Mouse (Mus musculus) liver, embryonic 11.5 days (tissue): ENCODE data around the gene Abca4. TPM values are rescaled to one million over a fixed set of nuclear protein-coding genes. Genes with fewer than 3 reads are reported as not detected.

Experiments
- ATAC-seq: fragments of 200-750 bp; cut with Nextera tagmentation; replicated peaks from 2 replicates; pipeline ENCODE4 v1.8.0; 2017; ENCODE audit warnings: moderate number of reproducible peaks, mild to moderate bottlenecking, moderate TSS enrichment, moderate library complexity; ENCODE audit not compliant: low FRiP score
- DNase-seq: peaks from one replicate; pipeline ENCODE4 v3.0.0-alpha.2; 2017; ENCODE audit warnings: low spot score
- H3K27ac ChIP-seq: fragments of 300-500 bp; sonication (generic); 2 replicates; pipeline ENCODE4 v1.5.1; 2014; ENCODE audit warnings: mild to moderate bottlenecking, low read depth, low read length, control low read depth
- H3K27me3 ChIP-seq: fragments of 300-500 bp; sonication (generic); replicated peaks from 2 replicates; pipeline ENCODE4 v1.6.1; 2014; ENCODE audit warnings: low read length, mixed read lengths; ENCODE audit not compliant: control insufficient read depth, insufficient read depth
- H3K36me3 ChIP-seq: fragments of 300-500 bp; sonication (generic); 2 replicates; pipeline ENCODE4 v1.6.1; 2014; ENCODE audit warnings: mild to moderate bottlenecking, low read length, moderate library complexity, mixed read lengths; ENCODE audit not compliant: control insufficient read depth, insufficient read depth
- H3K4me1 ChIP-seq: fragments of 300-500 bp; sonication (generic); replicated peaks from 2 replicates; pipeline ENCODE4 v1.6.1; 2014; ENCODE audit warnings: low read length, mixed read lengths; ENCODE audit not compliant: control insufficient read depth, insufficient read depth
- H3K4me2 ChIP-seq: fragments of 300-500 bp; sonication (generic); 2 replicates; pipeline ENCODE4 v1.6.1; 2014; ENCODE audit warnings: mild to moderate bottlenecking, control low read depth, moderate library complexity
- H3K4me3 ChIP-seq: fragments of 300-500 bp; sonication (generic); 2 replicates; pipeline ENCODE4 v1.5.1; 2014; ENCODE audit warnings: low read depth, low read length, control low read depth
- H3K9ac ChIP-seq: fragments of 300-500 bp; sonication (generic); 2 replicates; pipeline ENCODE4 v1.6.1; 2014; ENCODE audit warnings: low read depth, low read length, control low read depth
- H3K9me3 ChIP-seq: fragments of 300-500 bp; sonication (generic); 2 replicates; pipeline ENCODE4 v1.6.1; 2016; ENCODE audit warnings: low read length, inconsistent platforms, mixed read lengths; ENCODE audit not compliant: control insufficient read depth
- WGBS: fragments of 180-500 bp; shearing (Covaris S2); extraction: QIAGEN DNeasy Blood & Tissue Kit; methylation state at CpG from one replicate; pipeline ENCODE4 v1.1.7; 2014; 5-methylcytosine and 5-hydroxymethylcytosine counted together
- polyA plus RNA-seq: library from polyadenylated mRNA; unstranded; fragments of >200 nt; fragmentation: Nextera tagmentation; extraction: Ambion mirVana; gene quantifications from 2 replicates; pipeline ENCODE4 v1.2.1, GENCODE M21; 2014

Abca4 gene
- polyA plus RNA-seq, 1 experiment from 2014 or later, result 3.2 TPM

GRCm38 (mm10) chr3:122111141-122111981 is 67.1 kb downstream of the Abca4 start:
- H3K4me2 ChIP-seq, result peak overlapping the region; percentile 50
- peak overlapping the region; percentile 2; the same call in 1 of the 2 replicates for H3K9ac ChIP-seq
- WGBS, result 31% methylated on average over 9 of the region's 9 CpGs
- no peak overlapping the region for H3K4me3 ChIP-seq
- H3K27me3 ChIP-seq, result no peaks in the 10 kb centered on the region
- H3K9me3 ChIP-seq, result no peaks in the 10 kb centered on the region
- H3K27ac ChIP-seq, result peak overlapping the region; percentile 77
- ATAC-seq (peak; percentile 91), DNase-seq (no peak)
- peaks cover 39% of the 10 kb centered on the region for H3K4me1 ChIP-seq
- H3K36me3 ChIP-seq, result no peaks in the 10 kb centered on the region

DNA sequence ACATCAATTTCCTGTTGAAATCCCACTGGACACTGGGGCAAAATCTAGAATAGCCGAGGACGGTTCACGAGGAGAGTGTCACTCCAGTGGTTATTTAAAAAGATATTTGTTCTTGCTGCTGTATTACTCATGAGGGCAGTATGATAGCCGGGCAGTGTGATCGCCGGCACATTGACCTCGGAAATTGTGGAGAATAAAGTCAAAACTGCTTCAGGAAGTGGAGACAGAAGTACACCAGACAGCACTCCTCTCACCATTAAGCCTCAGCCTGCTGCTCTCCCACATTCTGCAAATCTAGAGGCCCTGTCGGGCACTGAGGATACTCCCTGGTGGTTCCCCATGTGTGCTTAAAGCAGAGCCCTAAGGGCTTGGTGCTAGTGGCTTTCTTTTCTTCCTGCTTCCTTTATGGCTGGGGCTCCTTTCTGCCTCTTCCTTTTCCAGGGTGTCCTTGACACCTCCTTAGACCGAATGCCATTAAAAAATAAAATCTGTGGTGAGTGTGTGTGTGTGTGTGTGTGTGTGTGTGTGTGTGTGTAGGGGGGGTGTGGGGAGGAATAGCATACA is 74.5 kb downstream of the Abca4 start:
- no peaks in the 10 kb centered on the region for H3K27me3 ChIP-seq
- DNase-seq (no peak), ATAC-seq (no peak)
- peaks cover 8% of the 10 kb centered on the region for H3K4me1 ChIP-seq
- H3K9me3 ChIP-seq, result no peaks in the 10 kb centered on the region
- H3K9ac ChIP-seq, result no peak overlapping the region
- no peak overlapping the region; the same call in 1 of the 2 replicates for H3K4me2 ChIP-seq
- no peaks in the 10 kb centered on the region for H3K36me3 ChIP-seq
- WGBS, result 50% methylated on average over 9 of the region's 9 CpGs
- peak overlapping the region; percentile 39; the same call in 1 of the 2 replicates for H3K27ac ChIP-seq
- H3K4me3 ChIP-seq, result no peak overlapping the region

DNA sequence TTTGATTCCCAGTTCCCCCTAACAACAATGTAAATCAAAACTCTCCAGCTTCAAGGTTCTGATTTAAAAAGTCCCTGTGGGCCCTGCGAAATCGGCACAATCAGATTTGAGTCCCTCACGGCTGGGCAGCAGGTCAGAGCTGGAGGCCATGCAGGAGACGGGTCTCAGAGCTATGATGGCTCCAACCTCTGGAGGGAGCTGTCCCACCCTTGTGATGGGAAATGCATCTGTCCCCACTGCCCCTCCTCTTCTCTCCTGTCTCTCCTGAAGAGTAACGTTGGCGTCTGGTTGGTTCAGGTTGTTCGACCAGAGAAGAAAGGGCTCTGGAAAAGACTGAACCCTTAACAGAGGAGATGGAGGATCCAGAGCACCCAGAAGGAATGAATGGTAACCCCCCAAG is 75.5 kb downstream of the Abca4 start:
- WGBS, result 56% methylated on average over 7 of the region's 7 CpGs
- Histone ChIP-seq H3K27me3 (no peaks in the 10 kb centered on the region), H3K4me3 (no peak overlapping the region), H3K36me3 (no peaks in the 10 kb centered on the region), H3K4me1 (peaks cover 8% of the 10 kb centered on the region), H3K9ac (no peak overlapping the region), H3K27ac (no peak overlapping the region), H3K4me2 (no peak overlapping the region), H3K9me3 (no peaks in the 10 kb centered on the region)
- ATAC-seq (no peak), DNase-seq (no peak)

GRCm38 (mm10) chr3:122120217-122120616 is 76.0 kb downstream of the Abca4 start:
- Histone ChIP-seq H3K27me3 (no peaks in the 10 kb centered on the region), H3K27ac (peak overlapping the region; percentile 62; the same call in 1 of the 2 replicates), H3K4me3 (no peak overlapping the region), H3K9ac (no peak overlapping the region), H3K36me3 (no peaks in the 10 kb centered on the region), H3K4me1 (peaks cover 8% of the 10 kb centered on the region), H3K9me3 (no peaks in the 10 kb centered on the region), H3K4me2 (no peak overlapping the region)
- DNase-seq (no peak), ATAC-seq (no peak)
- 74% methylated on average over 7 of the region's 7 CpGs for WGBS

DNA sequence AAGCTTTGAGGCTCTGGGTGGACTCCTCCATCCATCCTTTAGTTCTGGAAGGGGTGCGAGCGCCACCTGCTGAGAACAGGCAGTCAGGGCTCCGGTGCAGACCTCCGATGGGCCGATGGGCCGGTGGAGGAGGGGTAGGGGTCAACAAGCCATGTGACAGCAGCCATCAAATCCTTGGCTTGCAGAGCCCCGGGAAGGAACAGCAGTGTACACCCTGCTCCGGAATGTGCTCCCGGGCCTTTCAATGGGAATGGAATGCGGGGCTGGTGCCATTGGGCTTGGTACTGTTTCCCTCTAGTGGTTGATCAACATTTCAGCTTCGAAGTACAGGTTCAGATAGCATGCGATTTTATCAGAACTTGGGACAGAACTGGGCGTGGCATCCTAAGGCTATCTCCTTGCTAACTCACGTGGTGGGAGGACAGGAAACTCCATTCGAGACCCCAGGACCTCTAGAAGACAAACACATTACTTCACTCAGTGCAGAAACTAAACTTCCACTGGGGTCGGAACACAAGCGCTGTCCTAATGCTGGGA is 78.0 kb downstream of the Abca4 start:
- Histone ChIP-seq H3K27ac (no peak overlapping the region), H3K4me1 (peaks cover 8% of the 10 kb centered on the region), H3K9ac (no peak overlapping the region), H3K36me3 (no peaks in the 10 kb centered on the region), H3K4me3 (peak overlapping the region; percentile 32), H3K27me3 (no peaks in the 10 kb centered on the region), H3K4me2 (peak overlapping the region; percentile 65), H3K9me3 (no peaks in the 10 kb centered on the region)
- 9% methylated on average over 17 of the region's 17 CpGs for whole genome bisulfite sequencing
- peak; percentile 87 for ATAC-seq
- DNase-seq, result peak; percentile 85

- ATAC-seq (no peak), DNase-seq (no peak)
- H3K36me3 ChIP-seq, result no peaks in the 10 kb centered on the region
- WGBS, result 78% methylated on average over 8 of the region's 8 CpGs
- H3K4me3 ChIP-seq, result no peak overlapping the region
- H3K9me3 ChIP-seq, result no peaks in the 10 kb centered on the region
- no peak overlapping the region for H3K9ac ChIP-seq
- H3K4me2 ChIP-seq, result peak overlapping the region; percentile 65
- no peak overlapping the region for H3K27ac ChIP-seq
- no peaks in the 10 kb centered on the region for H3K27me3 ChIP-seq
- H3K4me1 ChIP-seq, result peaks cover 8% of the 10 kb centered on the region
These were observed 78.6 kb downstream of the Abca4 start for GRCm38 (mm10) chr3:122122838-122123237.

DNA sequence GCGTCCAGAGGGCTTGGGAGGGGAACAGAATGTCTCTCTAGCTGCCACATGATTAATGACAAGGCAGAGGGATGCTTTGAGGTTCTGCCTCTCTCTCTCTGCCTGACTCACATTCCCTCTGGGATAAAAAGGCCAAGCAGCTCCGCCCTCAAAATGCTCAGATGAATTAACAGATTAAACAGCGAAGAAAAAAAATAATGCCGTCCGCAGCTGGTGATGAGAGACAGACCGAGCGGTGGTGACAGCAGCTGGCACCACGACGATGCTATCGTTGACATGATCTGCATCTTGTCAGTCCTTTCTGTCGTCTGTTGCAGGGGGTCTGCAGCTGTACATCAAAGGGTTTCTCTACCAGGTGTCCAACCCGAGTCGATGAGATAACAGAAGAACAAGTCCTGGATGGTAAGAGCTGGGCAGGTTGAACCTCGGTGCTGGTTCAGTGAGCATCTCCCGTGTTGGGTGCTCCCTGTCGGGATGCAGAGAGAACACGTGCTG is 84.8 kb downstream of the Abca4 start:
- Histone ChIP-seq H3K27me3 (no peaks in the 10 kb centered on the region), H3K9ac (no peak overlapping the region), H3K27ac (no peak overlapping the region), H3K4me1 (peaks cover 10% of the 10 kb centered on the region; the same call in 1 of the 2 replicates), H3K4me3 (no peak overlapping the region), H3K4me2 (no peak overlapping the region), H3K36me3 (no peaks in the 10 kb centered on the region), H3K9me3 (no peaks in the 10 kb centered on the region)
- 60% methylated on average over 17 of the region's 17 CpGs for WGBS
- no peak for ATAC-seq
- DNase-seq, result no peak

GRCm38 (mm10) chr3:122130771-122131170 is 86.5 kb downstream of the Abca4 start:
- no peak for DNase-seq
- no peaks in the 10 kb centered on the region for H3K36me3 ChIP-seq
- H3K4me3 ChIP-seq, result no peak overlapping the region
- 38% methylated on average over 4 of the region's 4 CpGs for WGBS
- H3K4me1 ChIP-seq, result peaks cover 10% of the 10 kb centered on the region; the same call in 1 of the 2 replicates
- ATAC-seq, result peak; percentile 43; the same call in 1 of the 2 replicates
- H3K27me3 ChIP-seq, result no peaks in the 10 kb centered on the region
- H3K27ac ChIP-seq, result no peak overlapping the region
- no peak overlapping the region for H3K4me2 ChIP-seq
- no peak overlapping the region for H3K9ac ChIP-seq
- H3K9me3 ChIP-seq, result no peaks in the 10 kb centered on the region
